Mouse (Mus musculus): Measurements from ENCODE around the gene Odc1. TPM values are rescaled to one million over a fixed set of nuclear protein-coding genes. Genes with fewer than 3 reads are reported as not detected.
"Not testable (repeated sequence)": the region's sequence is repeated elsewhere in the genome, so short reads cannot be mapped to it uniquely, and the experiment has no call there.

Odc1 gene
- polyA plus RNA-seq, 1 experiment from 2014 or later, result 124 TPM

DNA sequence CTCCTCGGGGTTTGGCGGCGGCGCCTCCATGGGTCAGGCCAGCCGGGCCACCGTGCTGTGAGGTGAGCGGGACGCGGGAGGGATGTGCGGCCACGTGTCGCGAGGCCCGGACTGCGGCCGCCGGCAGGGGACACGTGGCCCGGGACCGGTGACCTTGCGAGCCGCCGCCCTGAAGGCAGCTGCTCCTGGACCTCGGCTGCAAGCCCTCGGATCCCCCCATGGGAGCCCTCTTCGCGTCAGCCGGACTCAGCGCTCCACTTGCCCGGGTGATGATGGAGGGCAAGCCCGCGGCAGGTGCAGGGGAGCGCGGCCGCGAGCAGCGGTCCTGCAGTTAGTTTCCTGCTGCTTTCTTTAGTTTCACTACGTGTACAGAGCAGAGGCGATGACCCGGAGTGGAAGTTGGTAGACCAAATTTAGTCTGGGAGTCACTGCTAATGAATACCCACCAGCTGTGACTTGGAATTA, 545 bp downstream of the Odc1 start:
- Histone ChIP-seq H3K4me1 (ENCODE audit: control insufficient read depth, insufficient read depth, low read length) (peaks cover 13% of the 10 kb centered on the region), H3K9ac (replicated peaks; ENCODE audit: low read depth, low read length) (peak overlapping the region; percentile 86), H3K27ac (ENCODE audit: low read depth, low read length) (peak overlapping the region; percentile 90), H3K36me3 (ENCODE audit: control insufficient read depth, insufficient read depth, low read length) (peaks cover 14% of the 10 kb centered on the region), H3K27me3 (ENCODE audit: control insufficient read depth, insufficient read depth, low read length) (no peaks in the 10 kb centered on the region), H3K4me2 (ENCODE audit: low read depth, low read length) (peak overlapping the region; percentile 62), H3K9me3 (ENCODE audit: control insufficient read depth, low read length) (no peaks in the 10 kb centered on the region), H3K4me3 (ENCODE audit: low read depth, low read length) (peak overlapping the region; percentile 97)
- peak; percentile 62 for ATAC-seq (ENCODE audit: low read depth)
- 1% methylated on average over 40 of the region's 40 CpGs for WGBS

DNA sequence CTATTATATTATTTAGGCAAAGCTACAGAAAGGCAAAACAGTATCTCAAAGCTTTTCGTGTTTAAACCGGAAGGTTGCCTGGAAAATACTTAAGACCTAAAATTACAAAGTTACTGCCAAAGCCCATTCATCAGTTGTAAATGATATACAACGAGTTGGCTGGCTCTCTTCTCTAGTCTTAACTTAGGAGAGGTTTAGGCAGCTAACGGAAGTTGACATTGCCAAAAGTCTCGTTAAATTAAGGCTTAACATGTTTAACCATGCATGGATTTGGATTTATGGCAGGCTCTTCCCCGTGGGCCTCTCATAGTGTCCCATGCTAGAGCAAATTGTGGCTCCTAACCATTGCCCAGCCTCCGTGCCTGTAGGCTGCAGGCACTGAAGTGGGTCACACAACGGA, 1.3 kb downstream of the Odc1 start:
- Histone ChIP-seq H3K4me1 (ENCODE audit: control insufficient read depth, insufficient read depth, low read length) (peaks cover 13% of the 10 kb centered on the region), H3K4me3 (ENCODE audit: low read depth, low read length) (peak overlapping the region; percentile 97), H3K36me3 (ENCODE audit: control insufficient read depth, insufficient read depth, low read length) (peaks cover 16% of the 10 kb centered on the region), H3K4me2 (ENCODE audit: low read depth, low read length) (peak overlapping the region; percentile 62), H3K9ac (replicated peaks; ENCODE audit: low read depth, low read length) (0 out of 2 replicates have a peak overlapping the region, but pooled peaks have one; percentile 86), H3K27ac (ENCODE audit: low read depth, low read length) (no peak overlapping the region), H3K9me3 (ENCODE audit: control insufficient read depth, low read length) (no peaks in the 10 kb centered on the region), H3K27me3 (ENCODE audit: control insufficient read depth, insufficient read depth, low read length) (no peaks in the 10 kb centered on the region)
- no peak for ATAC-seq (ENCODE audit: low read depth)
- WGBS, result 3% methylated on average over 8 of the region's 8 CpGs

DNA sequence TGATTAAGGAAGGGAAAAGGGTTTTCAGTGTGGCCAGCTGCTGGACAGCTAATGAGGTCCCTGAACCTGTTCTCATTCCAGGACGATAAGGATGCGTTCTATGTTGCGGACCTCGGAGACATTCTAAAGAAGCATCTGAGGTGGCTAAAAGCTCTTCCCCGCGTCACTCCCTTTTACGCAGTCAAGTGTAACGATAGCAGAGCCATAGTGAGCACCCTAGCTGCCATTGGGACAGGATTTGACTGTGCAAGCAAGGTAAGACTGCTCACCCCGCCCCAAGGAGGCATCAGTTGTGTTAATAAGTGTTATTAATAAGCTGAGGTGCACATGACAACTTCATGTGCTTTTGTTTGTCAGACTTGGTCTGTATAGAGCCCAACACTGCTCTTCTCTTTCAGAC, 3.0 kb downstream of the Odc1 start:
- Histone ChIP-seq H3K4me1 (ENCODE audit: control insufficient read depth, insufficient read depth, low read length) (peaks cover 13% of the 10 kb centered on the region), H3K36me3 (ENCODE audit: control insufficient read depth, insufficient read depth, low read length) (peaks cover 25% of the 10 kb centered on the region)
- H3K27me3 ChIP-seq (ENCODE audit: control insufficient read depth, insufficient read depth, low read length); H3K4me3 ChIP-seq (ENCODE audit: low read depth, low read length); H3K9ac ChIP-seq (replicated peaks; ENCODE audit: low read depth, low read length); ATAC-seq (ENCODE audit: low read depth); H3K27ac ChIP-seq (ENCODE audit: low read depth, low read length); H3K4me2 ChIP-seq (ENCODE audit: low read depth, low read length); H3K9me3 ChIP-seq (ENCODE audit: control insufficient read depth, low read length): not testable (repeated sequence)
- 92% methylated on average over 9 of the region's 9 CpGs for WGBS

DNA sequence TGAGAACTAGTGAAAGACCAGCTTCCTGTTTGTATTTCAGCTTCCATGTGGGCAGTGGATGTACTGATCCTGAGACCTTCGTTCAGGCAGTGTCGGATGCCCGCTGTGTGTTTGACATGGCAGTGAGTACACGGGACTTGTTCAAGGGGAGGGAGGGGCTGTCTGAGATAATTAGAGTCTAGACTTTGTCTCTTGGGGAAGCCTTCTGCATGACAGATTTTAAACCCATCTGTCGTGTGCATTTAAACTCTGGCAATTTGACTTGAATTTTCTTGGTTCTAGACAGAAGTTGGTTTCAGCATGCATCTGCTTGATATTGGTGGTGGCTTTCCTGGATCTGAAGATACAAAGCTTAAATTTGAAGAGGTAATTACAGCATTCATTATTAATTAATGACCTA, 3.9 kb downstream of the Odc1 start:
- Histone ChIP-seq H3K9ac (replicated peaks; ENCODE audit: low read depth, low read length) (no peak overlapping the region), H3K4me2 (ENCODE audit: low read depth, low read length) (no peak overlapping the region), H3K27me3 (ENCODE audit: control insufficient read depth, insufficient read depth, low read length) (no peaks in the 10 kb centered on the region), H3K27ac (ENCODE audit: low read depth, low read length) (no peak overlapping the region), H3K4me1 (ENCODE audit: control insufficient read depth, insufficient read depth, low read length) (peaks cover 13% of the 10 kb centered on the region), H3K36me3 (ENCODE audit: control insufficient read depth, insufficient read depth, low read length) (peaks cover 25% of the 10 kb centered on the region), H3K4me3 (ENCODE audit: low read depth, low read length) (no peak overlapping the region), H3K9me3 (ENCODE audit: control insufficient read depth, low read length) (no peaks in the 10 kb centered on the region)
- 44% methylated on average over 5 of the region's 5 CpGs for WGBS
- no peak for ATAC-seq (ENCODE audit: low read depth)

DNA sequence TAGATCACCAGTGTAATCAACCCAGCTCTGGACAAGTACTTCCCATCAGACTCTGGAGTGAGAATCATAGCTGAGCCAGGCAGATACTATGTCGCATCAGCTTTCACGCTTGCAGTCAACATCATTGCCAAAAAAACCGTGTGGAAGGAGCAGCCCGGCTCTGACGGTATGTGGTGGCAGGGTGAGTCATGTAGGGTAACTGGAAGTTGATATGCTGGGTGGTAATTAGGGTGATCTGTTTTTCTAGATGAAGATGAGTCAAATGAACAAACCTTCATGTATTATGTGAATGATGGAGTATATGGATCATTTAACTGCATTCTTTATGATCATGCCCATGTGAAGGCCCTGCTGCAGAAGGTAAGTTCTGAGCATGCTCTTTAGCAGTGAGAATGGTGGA, 4.8 kb downstream of the Odc1 start:
- not testable (repeated sequence) for H3K9me3 ChIP-seq (ENCODE audit: control insufficient read depth, low read length); H3K27me3 ChIP-seq (ENCODE audit: control insufficient read depth, insufficient read depth, low read length); ATAC-seq (ENCODE audit: low read depth); H3K27ac ChIP-seq (ENCODE audit: low read depth, low read length); H3K4me3 ChIP-seq (ENCODE audit: low read depth, low read length); H3K4me2 ChIP-seq (ENCODE audit: low read depth, low read length); H3K9ac ChIP-seq (replicated peaks; ENCODE audit: low read depth, low read length)
- 91% methylated on average over 5 of the region's 5 CpGs for WGBS
- H3K4me1 ChIP-seq (ENCODE audit: control insufficient read depth, insufficient read depth, low read length), result peaks cover 13% of the 10 kb centered on the region
- peaks cover 25% of the 10 kb centered on the region for H3K36me3 ChIP-seq (ENCODE audit: control insufficient read depth, insufficient read depth, low read length)

DNA sequence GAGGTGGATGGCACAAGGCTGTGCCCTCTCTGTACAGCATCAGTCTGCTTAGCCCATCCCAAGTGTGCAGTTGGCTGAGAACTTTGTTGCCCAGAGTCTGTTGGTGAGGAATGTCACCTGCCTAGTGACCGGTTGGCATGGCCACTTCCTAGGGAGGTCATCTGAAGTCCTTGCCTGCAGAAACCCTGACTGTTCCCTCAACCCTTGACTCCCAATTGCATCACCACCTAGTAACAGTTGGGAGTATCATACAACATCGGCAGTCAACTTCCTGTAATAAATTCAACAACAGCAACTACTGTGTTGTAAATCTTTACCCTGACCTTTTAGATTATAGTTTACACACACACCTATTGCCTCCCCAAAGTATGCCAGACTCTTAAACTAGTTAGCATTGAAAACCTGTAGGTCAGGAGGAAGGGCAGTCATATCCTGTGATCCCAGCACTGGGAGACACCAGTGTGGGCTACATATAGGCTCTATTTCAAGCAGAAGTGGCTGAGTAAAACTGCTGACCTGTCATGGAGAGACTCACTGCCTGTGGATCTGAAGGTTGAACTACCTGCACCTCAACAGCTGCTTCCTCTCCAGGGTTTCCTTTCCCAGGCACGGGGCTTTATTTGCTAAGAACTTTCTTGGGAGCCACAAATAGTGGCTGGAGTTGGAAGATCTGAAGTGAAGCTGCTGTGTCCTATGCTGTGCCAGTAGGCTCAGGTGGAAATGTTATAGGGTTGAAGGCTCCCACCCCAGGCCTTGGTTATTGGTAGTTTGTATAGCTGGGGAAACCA, 6.8 kb downstream of the Odc1 start:
- ATAC-seq (ENCODE audit: low read depth), result no peak
- peaks cover 5% of the 10 kb centered on the region for H3K4me1 ChIP-seq (ENCODE audit: control insufficient read depth, insufficient read depth, low read length)
- no peaks in the 10 kb centered on the region for H3K27me3 ChIP-seq (ENCODE audit: control insufficient read depth, insufficient read depth, low read length)
- 69% methylated on average over 3 of the region's 3 CpGs for WGBS
- no peak overlapping the region for H3K9ac ChIP-seq (replicated peaks; ENCODE audit: low read depth, low read length)
- H3K36me3 ChIP-seq (ENCODE audit: control insufficient read depth, insufficient read depth, low read length), result peaks cover 25% of the 10 kb centered on the region
- H3K9me3 ChIP-seq (ENCODE audit: control insufficient read depth, low read length), result no peaks in the 10 kb centered on the region
- no peak overlapping the region for H3K4me2 ChIP-seq (ENCODE audit: low read depth, low read length)
- no peak overlapping the region for H3K27ac ChIP-seq (ENCODE audit: low read depth, low read length)
- H3K4me3 ChIP-seq (ENCODE audit: low read depth, low read length), result no peak overlapping the region

DNA sequence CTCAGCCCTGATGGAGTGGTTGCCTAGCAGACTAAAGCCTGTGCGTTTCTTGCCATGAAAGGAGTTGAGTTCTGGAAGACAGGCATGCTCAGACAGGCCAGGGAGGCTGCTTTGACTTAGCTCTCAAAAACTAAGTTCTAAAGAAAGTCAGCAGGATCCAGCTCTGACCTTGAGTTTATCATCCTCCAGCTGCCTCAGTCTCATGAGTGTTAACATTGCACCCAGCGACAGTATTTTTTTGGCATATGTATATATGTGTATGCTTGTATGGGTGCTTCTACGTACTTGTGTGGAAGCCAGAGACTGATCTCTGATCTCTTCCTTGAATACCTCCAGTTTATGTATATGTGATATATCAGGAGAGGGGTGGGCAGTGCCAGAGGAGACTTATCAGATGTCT, 7.8 kb downstream of the Odc1 start:
- no peak overlapping the region for H3K4me3 ChIP-seq (ENCODE audit: low read depth, low read length)
- ATAC-seq (ENCODE audit: low read depth), result no peak

DNA sequence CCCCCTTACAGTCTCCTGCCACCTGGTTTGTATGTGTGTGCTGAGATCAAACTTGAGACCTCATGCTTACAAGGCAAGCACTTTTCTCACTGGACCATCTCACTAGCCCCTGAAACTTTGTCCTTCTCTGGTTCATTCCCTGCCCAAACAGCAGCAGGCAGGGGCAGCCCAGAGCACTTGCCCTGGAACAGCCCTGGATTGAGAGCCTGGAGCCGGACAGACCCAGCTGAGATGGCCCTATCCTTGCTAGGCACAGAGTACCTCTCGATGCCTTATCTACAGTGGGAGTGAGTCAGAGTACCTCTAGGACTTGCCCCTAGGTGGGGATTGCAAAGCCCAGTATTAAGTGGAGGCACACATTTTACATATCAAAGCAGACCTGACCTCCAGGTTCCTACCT, 8.4 kb downstream of the Odc1 start:
- H3K4me2 ChIP-seq (ENCODE audit: low read depth, low read length), result no peak overlapping the region
- no peaks in the 10 kb centered on the region; the same call in 1 of the 2 replicates for H3K4me1 ChIP-seq (ENCODE audit: control insufficient read depth, insufficient read depth, low read length)
- no peak overlapping the region for H3K4me3 ChIP-seq (ENCODE audit: low read depth, low read length)
- peaks cover 20% of the 10 kb centered on the region for H3K36me3 ChIP-seq (ENCODE audit: control insufficient read depth, insufficient read depth, low read length)
- H3K9ac ChIP-seq (replicated peaks; ENCODE audit: low read depth, low read length), result no peak overlapping the region
- 79% methylated on average over 2 of the region's 2 CpGs for WGBS
- H3K27ac ChIP-seq (ENCODE audit: low read depth, low read length), result no peak overlapping the region
- H3K9me3 ChIP-seq (ENCODE audit: control insufficient read depth, low read length), result no peaks in the 10 kb centered on the region
- no peaks in the 10 kb centered on the region for H3K27me3 ChIP-seq (ENCODE audit: control insufficient read depth, insufficient read depth, low read length)
- ATAC-seq (ENCODE audit: low read depth), result no peak

More for the DNA sequence above, 7.8 kb downstream of the Odc1 start:
- Histone ChIP-seq H3K36me3 (ENCODE audit: control insufficient read depth, insufficient read depth, low read length) (peaks cover 25% of the 10 kb centered on the region), H3K9ac (replicated peaks; ENCODE audit: low read depth, low read length) (no peak overlapping the region), H3K27me3 (ENCODE audit: control insufficient read depth, insufficient read depth, low read length) (no peaks in the 10 kb centered on the region), H3K4me2 (ENCODE audit: low read depth, low read length) (no peak overlapping the region), H3K4me1 (ENCODE audit: control insufficient read depth, insufficient read depth, low read length) (no peaks in the 10 kb centered on the region; the same call in 1 of the 2 replicates), H3K27ac (ENCODE audit: low read depth, low read length) (no peak overlapping the region), H3K9me3 (ENCODE audit: control insufficient read depth, low read length) (no peaks in the 10 kb centered on the region)
- 76% methylated on average over 3 of the region's 3 CpGs for WGBS

DNA sequence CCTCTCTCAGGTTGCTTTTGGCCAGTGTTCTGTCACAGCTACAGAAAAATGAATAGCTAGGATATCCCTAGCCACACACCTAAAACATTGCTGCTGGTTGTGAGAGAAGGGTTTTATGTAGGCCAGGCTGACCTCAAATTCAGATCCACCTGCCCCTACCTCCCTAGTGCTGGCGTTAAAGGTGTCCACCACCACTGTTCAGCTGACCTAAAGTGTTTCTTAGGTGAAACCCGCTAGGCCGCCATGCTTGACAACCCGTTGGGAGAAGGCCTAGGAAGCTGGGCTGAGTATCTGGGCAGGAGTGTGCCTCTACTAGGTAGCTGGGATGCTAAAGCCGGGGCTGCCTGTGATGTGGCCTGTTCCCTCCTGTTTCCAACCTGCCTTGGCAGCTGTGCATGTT, 9.0 kb downstream of the Odc1 start:
- no peak overlapping the region for H3K4me3 ChIP-seq (ENCODE audit: low read depth, low read length)
- no peaks in the 10 kb centered on the region; the same call in 1 of the 2 replicates for H3K4me1 ChIP-seq (ENCODE audit: control insufficient read depth, insufficient read depth, low read length)
- H3K36me3 ChIP-seq (ENCODE audit: control insufficient read depth, insufficient read depth, low read length), result peaks cover 14% of the 10 kb centered on the region
- 72% methylated on average over 5 of the region's 5 CpGs for WGBS
- no peak overlapping the region for H3K4me2 ChIP-seq (ENCODE audit: low read depth, low read length)
- H3K27ac ChIP-seq (ENCODE audit: low read depth, low read length), result no peak overlapping the region
- no peaks in the 10 kb centered on the region for H3K9me3 ChIP-seq (ENCODE audit: control insufficient read depth, low read length)
- ATAC-seq (ENCODE audit: low read depth), result 0 out of 2 replicates have a peak, but pooled peaks have one; percentile 7
- no peaks in the 10 kb centered on the region for H3K27me3 ChIP-seq (ENCODE audit: control insufficient read depth, insufficient read depth, low read length)
- no peak overlapping the region for H3K9ac ChIP-seq (replicated peaks; ENCODE audit: low read depth, low read length)

Data from neural tube, embryonic 14.5 days (tissue).